21 mouse cellular contexts compared by ENCODE assay signal in the genomic region with DNA sequence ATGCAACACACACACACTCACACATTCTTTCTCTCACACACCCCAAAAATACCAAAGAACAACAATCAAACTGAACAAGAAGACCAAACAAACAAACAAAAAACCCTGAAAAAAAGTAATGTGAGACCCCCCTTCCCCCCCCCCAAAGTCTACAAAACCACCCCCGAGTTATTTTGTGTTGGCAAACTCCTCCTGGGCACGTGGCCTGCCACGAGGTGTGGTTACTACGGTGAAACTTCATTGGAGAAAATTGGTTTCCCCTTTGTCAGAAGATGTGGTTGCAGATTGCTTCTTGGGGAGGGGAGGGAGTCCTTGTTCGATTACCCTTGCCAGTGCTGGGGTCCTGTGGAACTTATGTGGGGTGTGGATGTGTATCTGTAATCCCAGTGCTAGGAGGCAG.
DNase-seq lines count a peak whose midpoint lies in the region; ATAC-seq and TF ChIP-seq lines count a peak whose summit lies in the region.
"Had no signal": no experiment of that assay in that cellular context is flagged by ENCODE, and none has a peak within 500 bp of the region (broad histone marks: within the 10 kb centered on the region; RNA-seq: fewer than 3 reads in every experiment).

No protein-coding gene starts in this region.

- peak; percentile 18; the same call in 1 of the 2 replicates for ATAC-seq in granulocyte monocyte progenitor cell, adult 5-6 weeks (replicated peaks; ENCODE audit: poor library complexity, severe bottlenecking)
- ATAC-seq: activated CD4-positive, CD25-positive, alpha-beta regulatory T cell, adult 4 months; CD4-positive, CD25-positive, alpha-beta regulatory T cell, adult 4 months; Patski had no signal

- H3K4me1 ChIP-seq in CH12.LX (ENCODE audit: control insufficient read depth in 1 of 2, insufficient read depth in 2 of 2): peaks cover 39 to 76% of the 10 kb centered on the region in 2 experiments

- no peak overlapping the region for H3K27ac ChIP-seq in CH12.LX (ENCODE audit: insufficient read depth, low read depth)

- H3K9ac ChIP-seq in CH12.LX (ENCODE audit: insufficient read depth, low read depth): no peak overlapping the region

- no peak overlapping the region for H3K4me3 ChIP-seq in CH12.LX (replicated peaks in 1 of 3; ENCODE audit: low read depth in 2 of 3, low read length in 2 of 3, poor library complexity in 1 of 3)

- no peaks in the 10 kb centered on the region for H3K36me3 ChIP-seq in CH12.LX (replicated peaks in 1 of 2; ENCODE audit: control insufficient read depth in 1 of 2, insufficient read depth in 1 of 2, low read length in 1 of 2)
- H3K36me3 ChIP-seq: G1E had no signal

- no peak for TF ChIP-seq POLR2A in CH12.LX (IDR thresholded peaks at IDR 0.05; ENCODE audit: low read depth, low read length)

- H3K27me3 ChIP-seq in CH12.LX (replicated peaks): no peaks in the 10 kb centered on the region
- H3K27me3 ChIP-seq: Patski had no signal

- in situ Hi-C loops in CH12.LX (cut with MboI; ENCODE audit: low pct_ligation_motif_present, low pct_unique_long_range_greater_than_20kb, low sequenced_read_pairs): loop anchor here (10.0 kb wide), 1 partner anchor 51 kb away; no protein-coding TSS in a partner anchor

- H3K79me2 ChIP-seq in CH12.LX (replicated peaks; ENCODE audit: control insufficient read depth, extremely low read depth, insufficient read depth, poor library complexity, severe bottlenecking): no peaks in the 10 kb centered on the region

- no peak for TF ChIP-seq RAD21 in CH12.LX (IDR thresholded peaks at IDR 0.05; ENCODE audit: low read depth, low read length)

- H3K4me2 ChIP-seq in CH12.LX (ENCODE audit: insufficient read depth, low read depth, poor library complexity, severe bottlenecking): no peak overlapping the region

- dilution Hi-C loops in CH12.LX (cut with MboI; ENCODE audit: extremely low pct_ligation_motif_present, extremely low pct_unique_long_range_greater_than_20kb, low sequenced_read_pairs): no loop called here

- DNase-seq in 416B (ENCODE audit: low read depth): peak; percentile 23
- peak; percentile 25 for DNase-seq in CH12.LX (ENCODE audit: extremely low read depth)
- DNase-seq in spleen, postnatal 10 days (ENCODE audit: low spot score in 2 of 2): no peak
- no peak for DNase-seq in thymus, postnatal 25 days
- no peak for DNase-seq in spleen, postnatal 14 days (ENCODE audit: low spot score in 2 of 2)
- DNase-seq: adrenal gland, adult 2 months; adrenal gland, adult 8-10 months; adrenal gland, postnatal 10 days; adrenal gland, postnatal 14 days; adrenal gland, postnatal 25 days; adrenal gland, postnatal 36 days; cerebellum, adult 11 months; cerebellum, adult 11-12 months; cerebellum, adult 18-20 months; cerebellum, adult 2 months; cerebellum, adult 8-10 months had no signal

- TF ChIP-seq CTCF in CH12.LX (conservative IDR thresholded peaks at IDR 0.05 in 1 of 2, IDR thresholded peaks at IDR 0.05 in 1 of 2; ENCODE audit: low read depth in 2 of 2, low read length in 2 of 2): no peak

- TF ChIP-seq EP300 in CH12.LX (IDR thresholded peaks at IDR 0.05; ENCODE audit: low read length): no peak

- H3K9me3 ChIP-seq in CH12.LX (replicated peaks; ENCODE audit: low read length): no peaks in the 10 kb centered on the region

TF ChIP-seq in CH12.LX, 34 proteins besides CTCF, POLR2A, EP300 and RAD21:
- TF ChIP-seq CHD2 (IDR thresholded peaks at IDR 0.05; ENCODE audit: low read length) (no peak), ZKSCAN1 (IDR thresholded peaks at IDR 0.05; ENCODE audit: borderline replicate concordance, low read depth, low read length) (no peak), ELF1 (IDR thresholded peaks at IDR 0.05; ENCODE audit: low read depth, low read length) (no peak), MXI1 (IDR thresholded peaks at IDR 0.05; ENCODE audit: low read depth, low read length) (no peak), MAX (IDR thresholded peaks at IDR 0.05; ENCODE audit: low read length) (peak; percentile 72), SIN3A (IDR thresholded peaks at IDR 0.05; ENCODE audit: low read length) (no peak), GABPA (IDR thresholded peaks at IDR 0.05; ENCODE audit: insufficient replicate concordance, low read depth, low read length) (no peak), MAZ (IDR thresholded peaks at IDR 0.05; ENCODE audit: low read depth, low read length) (no peak), BHLHE40 (IDR thresholded peaks at IDR 0.05; ENCODE audit: low read depth, low read length) (peak; percentile 76), MEF2A (IDR thresholded peaks at IDR 0.05; ENCODE audit: borderline replicate concordance, low read depth, low read length) (no peak), SMC3 (IDR thresholded peaks at IDR 0.05; ENCODE audit: low read depth, low read length) (no peak), JUND (conservative IDR thresholded peaks at IDR 0.05; ENCODE audit: low read depth, low read length) (no peak), IRF4 (IDR thresholded peaks at IDR 0.05; ENCODE audit: low read depth, low read length) (no peak), KAT2A (IDR thresholded peaks at IDR 0.05; ENCODE audit: insufficient replicate concordance, low read length) (no peak), TBP (conservative IDR thresholded peaks at IDR 0.05; ENCODE audit: low read depth, low read length) (no peak), POLR2AphosphoS2 (IDR thresholded peaks at IDR 0.05; ENCODE audit: low read depth, low read length) (no peak), E2F4 (IDR thresholded peaks at IDR 0.05; ENCODE audit: insufficient replicate concordance, low read depth, low read length) (no peak), TCF12 (IDR thresholded peaks at IDR 0.05; ENCODE audit: low read depth, low read length) (no peak), CHD1 (IDR thresholded peaks at IDR 0.05; ENCODE audit: low read depth, low read length) (no peak), NELFE (IDR thresholded peaks at IDR 0.05; ENCODE audit: low read depth, low read length) (no peak), HCFC1 (IDR thresholded peaks at IDR 0.05; ENCODE audit: low read depth, low read length) (no peak), PAX5 (IDR thresholded peaks at IDR 0.05; ENCODE audit: low read length) (no peak), USF2 (conservative IDR thresholded peaks at IDR 0.05; ENCODE audit: low read depth, low read length) (no peak), ETS1 (conservative IDR thresholded peaks at IDR 0.05; ENCODE audit: low read depth, low read length) (no peak), ZC3H11A (IDR thresholded peaks at IDR 0.05; ENCODE audit: low read depth, low read length) (no peak), USF1 (IDR thresholded peaks at IDR 0.05; ENCODE audit: low read depth, low read length) (peak; percentile 27)

Comparison
In these comparisons a context has a peak if more than half of its experiments do, and no peak if none do; other contexts are left out.
1. DNase-seq: peak in 416B (single experiment) and CH12.LX (single experiment); none in spleen, postnatal 10 days (0 of 2), thymus, postnatal 25 days (single experiment) and spleen, postnatal 14 days (0 of 2).